Mouse (Mus musculus) liver, adult 2 months (tissue): ENCODE results near the gene Mitf.

ENCODE experiments used
- CTCF ChIP-seq: fragments of 200-500 bp; IDR thresholded peaks from 2 replicates; pipeline ENCODE4 v1.5.1; 2011; ENCODE audit warnings: low read depth, low read length, control low read depth
- POLR2A ChIP-seq: fragments of 200-500 bp; IDR thresholded peaks from 2 replicates; pipeline ENCODE4 v1.6.1; 2011; ENCODE audit warnings: low read length, control low read depth; ENCODE audit not compliant: insufficient read depth; ENCODE audit errors: extremely low read depth

DNA sequence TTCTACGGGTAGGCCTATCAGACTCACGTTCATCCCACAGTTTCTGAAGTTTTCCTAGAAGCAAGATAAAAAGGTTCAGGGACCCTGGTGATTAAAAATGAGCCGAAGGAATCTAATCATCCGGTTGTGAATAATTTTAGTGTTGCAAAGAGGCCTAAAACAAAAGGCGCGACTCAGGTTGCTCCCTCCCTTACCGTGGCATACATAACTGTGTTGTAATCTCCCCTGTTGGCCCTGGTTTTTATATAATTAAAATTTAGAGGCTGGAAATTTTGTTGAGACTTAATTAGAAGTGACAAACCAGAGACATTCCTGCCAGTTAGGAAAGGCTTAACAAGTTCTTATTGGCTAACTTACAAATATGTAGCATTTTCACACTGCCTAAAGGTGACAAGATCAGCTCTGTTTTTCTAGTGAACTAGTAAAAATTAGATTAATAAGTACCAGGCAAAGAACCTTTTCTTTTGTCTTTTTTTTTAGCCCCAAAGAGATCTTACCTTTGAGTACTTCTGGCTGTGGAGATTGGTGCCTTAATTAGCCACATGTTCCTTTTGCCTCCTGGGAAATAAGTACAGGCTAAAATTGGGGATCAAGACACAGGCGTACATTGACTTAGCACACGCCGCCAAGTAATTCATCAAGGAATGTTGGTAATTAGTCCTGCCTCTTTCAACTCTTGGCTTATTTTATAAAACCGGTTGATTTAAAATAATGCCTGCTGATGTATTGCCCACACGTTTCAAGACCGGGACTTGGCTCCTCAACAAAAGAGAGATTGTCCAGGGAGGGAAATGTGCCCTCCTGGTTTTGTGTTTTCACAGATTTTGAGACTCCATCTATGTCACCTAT, 143.4 kb downstream of the Mitf start:
- TF ChIP-seq CTCF (no peak), POLR2A (no peak)
